In genomic region chr4:55651811-55652410, GRCm38 (mm10) we compare ENCODE assay signal across 9 mouse cellular contexts.
DNase-seq lines count a peak whose midpoint lies in the region; ATAC-seq and TF ChIP-seq lines count a peak whose summit lies in the region.
"Had no signal": no experiment of that assay in that cellular context is flagged by ENCODE, and none has a peak within 500 bp of the region (broad histone marks: within the 10 kb centered on the region; RNA-seq: fewer than 3 reads in every experiment).

No protein-coding gene starts in this region.

- H3K4me1 ChIP-seq in forebrain, embryonic 12.5 days: peaks cover 16% of the 10 kb centered on the region
- peaks cover 17% of the 10 kb centered on the region for H3K4me1 ChIP-seq in hindbrain, embryonic 16.5 days (ENCODE audit: control insufficient read depth, insufficient read depth, low read depth, low read length)
- H3K4me1 ChIP-seq in lung, postnatal 0 days (ENCODE audit: insufficient read depth, low read depth, low read length): peaks cover 3% of the 10 kb centered on the region; the same call in 1 of the 2 replicates
- peaks cover 16% of the 10 kb centered on the region for H3K4me1 ChIP-seq in stomach, embryonic 14.5 days (ENCODE audit: control insufficient read depth, insufficient read depth, low read length)

- H3K79me2 ChIP-seq in C2C12 (ENCODE audit: control insufficient read depth, insufficient read depth): no peaks in the 10 kb centered on the region

- H3K79me3 ChIP-seq in C2C12 (ENCODE audit: low read depth): no peaks in the 10 kb centered on the region

- DNase-seq in Muller cell, postnatal 12 days (ENCODE audit: inconsistent ontology term): peak; percentile 56
- peak; percentile 76 for DNase-seq in lung, postnatal 0 days (ENCODE audit: low spot score)
- DNase-seq in layer of hippocampus, adult 9-11 months: no peak
- DNase-seq in layer of hippocampus, adult 9-10 months (ENCODE audit: low spot score): no peak

- no peaks in the 10 kb centered on the region for H3K36me3 ChIP-seq in C2C12 (ENCODE audit: control insufficient read depth, insufficient read depth)
- H3K36me3 ChIP-seq in forebrain, embryonic 12.5 days (replicated peaks): no peaks in the 10 kb centered on the region
- no peaks in the 10 kb centered on the region for H3K36me3 ChIP-seq in hindbrain, embryonic 16.5 days (ENCODE audit: control insufficient read depth, insufficient read depth, low read length)
- H3K36me3 ChIP-seq in lung, postnatal 0 days (ENCODE audit: insufficient read depth, low read length): no peaks in the 10 kb centered on the region
- H3K36me3 ChIP-seq in stomach, embryonic 14.5 days (ENCODE audit: control insufficient read depth, insufficient read depth, low read length): no peaks in the 10 kb centered on the region

- no peaks in the 10 kb centered on the region for H3K27me3 ChIP-seq in C2C12 (ENCODE audit: control insufficient read depth, insufficient read depth, insufficient read length)
- peaks cover 20% of the 10 kb centered on the region for H3K27me3 ChIP-seq in forebrain, embryonic 12.5 days
- no peaks in the 10 kb centered on the region for H3K27me3 ChIP-seq in hindbrain, embryonic 16.5 days (replicated peaks; ENCODE audit: control insufficient read depth, insufficient read depth, low read length)
- no peaks in the 10 kb centered on the region; the same call in 1 of the 2 replicates for H3K27me3 ChIP-seq in lung, postnatal 0 days (replicated peaks; ENCODE audit: insufficient read depth, low read length)
- H3K27me3 ChIP-seq in stomach, embryonic 14.5 days (ENCODE audit: control insufficient read depth, insufficient read depth, low read length): no peaks in the 10 kb centered on the region

- no peak for TF ChIP-seq CTCF in C2C12 (IDR thresholded peaks at IDR 0.05; ENCODE audit: control insufficient read depth, insufficient read depth, insufficient read length)
- TF ChIP-seq CTCF in lung, postnatal 0 days (IDR thresholded peaks at IDR 0.05): peak; percentile 56

- H3K9ac ChIP-seq in forebrain, embryonic 12.5 days: peak overlapping the region; percentile 70
- peak overlapping the region; percentile 75 for H3K9ac ChIP-seq in hindbrain, embryonic 16.5 days (ENCODE audit: low read depth, low read length)
- peak overlapping the region; percentile 51 for H3K9ac ChIP-seq in lung, postnatal 0 days (replicated peaks; ENCODE audit: low read depth)
- H3K9ac ChIP-seq in stomach, embryonic 14.5 days (replicated peaks; ENCODE audit: low read depth, low read length): peak overlapping the region; percentile 52

- TF ChIP-seq EP300 in lung, postnatal 0 days (IDR thresholded peaks at IDR 0.05): no peak; the same call in none of the 2 replicates

- peak overlapping the region; percentile 88; the same call in 1 of the 2 replicates for H3K27ac ChIP-seq in forebrain, embryonic 12.5 days
- peak overlapping the region; percentile 89 for H3K27ac ChIP-seq in hindbrain, embryonic 16.5 days (ENCODE audit: low read depth, low read length)
- H3K27ac ChIP-seq in lung, postnatal 0 days (ENCODE audit: low read length): peak overlapping the region; percentile 85
- peak overlapping the region; percentile 97 for H3K27ac ChIP-seq in stomach, embryonic 14.5 days (ENCODE audit: low read length)

- H3K4me2 ChIP-seq in forebrain, embryonic 12.5 days: peak overlapping the region; percentile 79
- peak overlapping the region; percentile 81 for H3K4me2 ChIP-seq in hindbrain, embryonic 16.5 days (ENCODE audit: low read length)
- peak overlapping the region; percentile 79 for H3K4me2 ChIP-seq in lung, postnatal 0 days (replicated peaks; ENCODE audit: low read depth, low read length)
- peak overlapping the region; percentile 54 for H3K4me2 ChIP-seq in stomach, embryonic 14.5 days (replicated peaks; ENCODE audit: low read depth, low read length)

- no peak; the same call in 1 of the 2 replicates for ATAC-seq in forebrain, embryonic 12.5 days (ENCODE audit: low FRiP score)
- ATAC-seq in hindbrain, embryonic 16.5 days: no peak
- peak; percentile 18 for ATAC-seq in lung, postnatal 0 days
- peak; percentile 5; the same call in 1 of the 2 replicates for ATAC-seq in stomach, embryonic 14.5 days (ENCODE audit: insufficient number of reproducible peaks, insufficient read depth, low FRiP score, low read depth)

- peak overlapping the region; percentile 56 for H3ac ChIP-seq in C2C12 (ENCODE audit: control insufficient read depth, insufficient read length, low read depth)

- H3K9me3 ChIP-seq in forebrain, embryonic 12.5 days: no peaks in the 10 kb centered on the region
- H3K9me3 ChIP-seq in hindbrain, embryonic 16.5 days (ENCODE audit: control insufficient read depth, low read length): no peaks in the 10 kb centered on the region
- H3K9me3 ChIP-seq in lung, postnatal 0 days (ENCODE audit: low read length): no peaks in the 10 kb centered on the region
- no peaks in the 10 kb centered on the region for H3K9me3 ChIP-seq in stomach, embryonic 14.5 days (ENCODE audit: control insufficient read depth, low read depth, low read length)

- WGBS in forebrain, embryonic 12.5 days: 13% methylated on average over 12 of the region's 12 CpGs
- WGBS in hindbrain, embryonic 16.5 days: 16% methylated on average over 12 of the region's 12 CpGs
- WGBS in lung, postnatal 0 days: 13% methylated on average over 12 of the region's 12 CpGs
- WGBS in stomach, embryonic 14.5 days: 9% methylated on average over 12 of the region's 12 CpGs

- H3K4me3 ChIP-seq in C2C12 (ENCODE audit: insufficient read depth, poor library complexity, severe bottlenecking): peak overlapping the region; percentile 32
- peak overlapping the region; percentile 57 for H3K4me3 ChIP-seq in forebrain, embryonic 12.5 days (replicated peaks)
- H3K4me3 ChIP-seq in hindbrain, embryonic 16.5 days (ENCODE audit: low read length): peak overlapping the region; percentile 58
- peak overlapping the region; percentile 50 for H3K4me3 ChIP-seq in lung, postnatal 0 days (ENCODE audit: low read depth, low read length)
- peak overlapping the region; percentile 50 for H3K4me3 ChIP-seq in stomach, embryonic 14.5 days (ENCODE audit: low read depth, low read length)
- H3K4me3 ChIP-seq: erythroblast, embryonic 14.5 days had no signal

TF ChIP-seq in C2C12, 6 proteins besides CTCF, POLR2A, EP300 and RAD21:
- no peak for TF ChIP-seq USF1 (IDR thresholded peaks at IDR 0.05; ENCODE audit: low read depth)
- no peak for TF ChIP-seq MYOG (IDR thresholded peaks at IDR 0.05; ENCODE audit: control insufficient read depth, extremely low read depth, insufficient read length)
- TF ChIP-seq MYOD1 (IDR thresholded peaks at IDR 0.05; ENCODE audit: control insufficient read depth, insufficient read length, low read depth): no peak
- TF ChIP-seq FOSL1 (IDR thresholded peaks at IDR 0.05; ENCODE audit: insufficient read depth, low read length, poor library complexity, severe bottlenecking): no peak
- TF ChIP-seq CEBPB (IDR thresholded peaks at IDR 0.05; ENCODE audit: low read depth): no peak
- no peak for TF ChIP-seq MAX (IDR thresholded peaks at IDR 0.05)

Comparison
In these comparisons a context has a peak if more than half of its experiments do, and no peak if none do; other contexts are left out.
1. DNase-seq: peak in Muller cell, postnatal 12 days (single experiment) and lung, postnatal 0 days (single experiment); none in layer of hippocampus, adult 9-11 months (single experiment) and layer of hippocampus, adult 9-10 months (single experiment).
2. ATAC-seq: peak in lung, postnatal 0 days (single experiment) and stomach, embryonic 14.5 days (single experiment); none in forebrain, embryonic 12.5 days (single experiment) and hindbrain, embryonic 16.5 days (single experiment).
3. Peak in every context shown above with its lines, with median percentiles within 50 percentile points of each other: H3K4me3 ChIP-seq, H3K27ac ChIP-seq, H3K4me2 ChIP-seq and H3K9ac ChIP-seq.